Mouse (Mus musculus): ENCODE data around the gene Palm. TPM values are rescaled to one million over a fixed set of nuclear protein-coding genes. Genes with fewer than 3 reads are reported as not detected.

The Palm gene
- polyA plus RNA-seq, 1 experiment from 2014 or later: 247 TPM

DNA sequence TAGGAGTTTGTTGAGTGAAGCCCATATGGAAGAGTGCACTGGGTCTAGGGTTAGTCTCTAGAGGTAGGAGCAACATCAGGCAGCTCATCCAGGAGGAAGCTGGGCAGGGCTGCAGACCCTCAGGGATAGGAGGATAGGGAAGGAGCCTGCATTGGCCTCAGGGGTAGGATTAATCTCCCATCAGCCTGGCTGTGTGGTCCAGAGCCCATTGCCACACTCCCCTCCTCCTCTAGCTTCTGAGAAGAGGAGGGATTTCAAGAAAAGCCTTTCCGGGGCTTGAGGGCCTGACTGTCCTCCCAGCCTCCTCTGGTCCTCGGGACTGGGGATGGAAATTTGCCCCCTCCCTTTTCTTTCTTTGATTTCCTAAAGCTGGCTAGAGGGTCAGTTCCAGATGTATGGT, 14.2 kb upstream of the Palm start:
- H3K4me3 ChIP-seq (ENCODE audit: low read depth, low read length): no peak overlapping the region
- no peak overlapping the region for H3K4me2 ChIP-seq (ENCODE audit: low read depth, low read length)

DNA sequence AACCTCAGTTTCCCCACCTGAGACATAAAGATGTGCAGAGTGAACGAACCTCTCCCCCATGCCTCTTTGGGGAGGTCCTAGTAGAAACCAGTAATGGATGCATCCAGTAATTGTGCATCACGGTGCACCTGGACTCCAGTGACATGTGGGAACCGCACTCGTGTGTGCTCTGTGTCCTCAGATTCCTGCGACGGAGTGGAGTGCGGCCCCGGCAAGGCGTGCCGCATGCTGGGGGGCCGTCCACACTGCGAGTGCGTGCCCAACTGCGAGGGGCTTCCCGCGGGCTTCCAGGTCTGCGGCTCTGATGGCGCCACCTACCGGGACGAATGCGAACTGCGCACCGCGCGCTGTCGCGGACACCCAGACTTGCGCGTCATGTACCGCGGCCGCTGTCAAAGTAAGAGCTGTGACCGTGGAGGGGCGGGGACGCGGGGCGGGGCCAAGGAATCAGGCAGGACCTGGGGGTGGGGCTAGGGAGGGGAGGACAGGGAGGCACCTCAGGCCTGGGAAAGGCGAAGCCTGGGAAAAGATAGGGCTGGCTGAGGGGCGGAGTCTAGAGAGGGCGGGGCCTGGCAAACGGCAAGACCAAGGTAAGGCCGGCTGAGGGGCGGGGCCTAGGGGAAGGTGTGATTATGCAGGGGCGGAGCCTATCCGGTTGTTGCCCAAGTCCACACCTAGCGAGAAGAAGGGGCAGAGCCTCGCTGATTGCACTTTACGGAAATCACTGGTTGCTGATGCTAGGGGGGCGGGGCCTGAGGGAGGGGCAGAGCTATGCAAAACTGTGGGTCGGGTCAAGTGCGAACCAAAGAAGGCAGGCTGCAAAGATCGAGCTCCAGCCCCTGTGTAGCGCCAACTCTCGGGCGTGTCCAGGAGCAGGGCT, 13.3 kb upstream of the Palm start:
- Histone ChIP-seq H3K27me3 (ENCODE audit: control insufficient read depth, insufficient read depth, low read length) (peaks cover 8% of the 10 kb centered on the region), H3K9ac (replicated peaks; ENCODE audit: low read depth, low read length) (no peak overlapping the region), H3K27ac (ENCODE audit: low read depth, low read length) (no peak overlapping the region), H3K9me3 (ENCODE audit: control insufficient read depth, low read length) (no peaks in the 10 kb centered on the region), H3K36me3 (ENCODE audit: control insufficient read depth, insufficient read depth, low read length) (no peaks in the 10 kb centered on the region), H3K4me1 (ENCODE audit: control insufficient read depth, insufficient read depth, low read length) (peaks cover 3% of the 10 kb centered on the region; the same call in 1 of the 2 replicates), H3K4me2 (ENCODE audit: low read depth, low read length) (peak overlapping the region; percentile 64), H3K4me3 (ENCODE audit: low read depth, low read length) (peak overlapping the region; percentile 35)
- ATAC-seq (ENCODE audit: low read depth): peak; percentile 92
- WGBS: 2% methylated on average over 55 of the region's 55 CpGs

More for the DNA sequence above, 14.2 kb upstream of the Palm start:
- H3K4me1 ChIP-seq (ENCODE audit: control insufficient read depth, insufficient read depth, low read length): peaks cover 3% of the 10 kb centered on the region; the same call in 1 of the 2 replicates
- no peaks in the 10 kb centered on the region for H3K9me3 ChIP-seq (ENCODE audit: control insufficient read depth, low read length)
- no peak overlapping the region for H3K27ac ChIP-seq (ENCODE audit: low read depth, low read length)
- 24% methylated on average over 2 of the region's 2 CpGs for WGBS
- no peak for ATAC-seq (ENCODE audit: low read depth)
- no peaks in the 10 kb centered on the region for H3K36me3 ChIP-seq (ENCODE audit: control insufficient read depth, insufficient read depth, low read length)
- H3K9ac ChIP-seq (replicated peaks; ENCODE audit: low read depth, low read length): no peak overlapping the region
- H3K27me3 ChIP-seq (ENCODE audit: control insufficient read depth, insufficient read depth, low read length): peaks cover 8% of the 10 kb centered on the region

DNA sequence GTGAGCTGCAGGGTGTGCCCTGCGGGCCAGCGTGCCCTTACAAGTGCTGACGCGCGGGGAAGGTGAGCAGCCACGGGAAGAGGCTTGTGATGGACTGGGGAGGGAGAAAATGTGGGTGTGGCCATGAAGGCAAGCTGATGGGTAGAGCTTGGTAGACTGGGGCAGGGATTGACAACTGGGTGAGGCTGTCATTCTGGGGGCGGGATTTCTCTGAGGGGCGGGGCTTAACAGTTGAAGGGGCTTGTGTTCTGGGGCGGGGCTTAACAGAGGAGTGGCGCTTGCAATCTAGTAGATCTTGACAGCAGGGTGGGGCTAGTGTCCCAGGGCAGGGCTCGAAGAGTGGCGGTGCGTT, 12.7 kb upstream of the Palm start:
- peak overlapping the region; percentile 64 for H3K4me2 ChIP-seq (ENCODE audit: low read depth, low read length)
- no peak overlapping the region for H3K9ac ChIP-seq (replicated peaks; ENCODE audit: low read depth, low read length)
- H3K27ac ChIP-seq (ENCODE audit: low read depth, low read length): no peak overlapping the region
- H3K4me1 ChIP-seq (ENCODE audit: control insufficient read depth, insufficient read depth, low read length): peaks cover 3% of the 10 kb centered on the region; the same call in 1 of the 2 replicates
- no peaks in the 10 kb centered on the region for H3K9me3 ChIP-seq (ENCODE audit: control insufficient read depth, low read length)
- H3K27me3 ChIP-seq (ENCODE audit: control insufficient read depth, insufficient read depth, low read length): peaks cover 8% of the 10 kb centered on the region
- H3K4me3 ChIP-seq (ENCODE audit: low read depth, low read length): peak overlapping the region; percentile 35
- 0% methylated on average over 13 of the region's 13 CpGs for WGBS
- no peaks in the 10 kb centered on the region for H3K36me3 ChIP-seq (ENCODE audit: control insufficient read depth, insufficient read depth, low read length)
- ATAC-seq (ENCODE audit: low read depth): peak; percentile 50

DNA sequence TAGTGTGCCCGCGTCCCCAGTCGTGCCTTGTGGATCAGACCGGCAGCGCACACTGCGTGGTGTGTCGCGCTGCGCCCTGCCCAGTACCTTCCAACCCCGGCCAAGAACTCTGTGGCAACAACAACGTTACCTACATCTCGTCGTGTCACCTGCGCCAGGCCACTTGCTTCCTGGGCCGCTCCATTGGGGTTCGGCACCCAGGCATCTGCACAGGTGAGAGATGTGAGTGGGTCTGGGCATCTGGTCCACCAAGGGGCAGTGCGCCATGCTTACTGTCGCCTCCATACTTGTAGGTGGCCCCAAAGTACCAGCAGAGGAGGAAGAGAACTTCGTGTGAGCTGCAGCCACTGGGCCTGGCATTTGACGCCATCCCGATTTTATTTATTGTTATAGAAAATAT, 12.2 kb upstream of the Palm start:
- 28% methylated on average over 21 of the region's 21 CpGs for WGBS
- H3K4me1 ChIP-seq (ENCODE audit: control insufficient read depth, insufficient read depth, low read length): peaks cover 3% of the 10 kb centered on the region; the same call in 1 of the 2 replicates
- H3K36me3 ChIP-seq (ENCODE audit: control insufficient read depth, insufficient read depth, low read length): no peaks in the 10 kb centered on the region
- ATAC-seq (ENCODE audit: low read depth): peak; percentile 3; the same call in 1 of the 2 replicates
- no peaks in the 10 kb centered on the region for H3K9me3 ChIP-seq (ENCODE audit: control insufficient read depth, low read length)
- H3K4me2 ChIP-seq (ENCODE audit: low read depth, low read length): peak overlapping the region; percentile 64
- no peak overlapping the region for H3K4me3 ChIP-seq (ENCODE audit: low read depth, low read length)
- peaks cover 8% of the 10 kb centered on the region for H3K27me3 ChIP-seq (ENCODE audit: control insufficient read depth, insufficient read depth, low read length)
- H3K27ac ChIP-seq (ENCODE audit: low read depth, low read length): no peak overlapping the region
- no peak overlapping the region for H3K9ac ChIP-seq (replicated peaks; ENCODE audit: low read depth, low read length)

DNA sequence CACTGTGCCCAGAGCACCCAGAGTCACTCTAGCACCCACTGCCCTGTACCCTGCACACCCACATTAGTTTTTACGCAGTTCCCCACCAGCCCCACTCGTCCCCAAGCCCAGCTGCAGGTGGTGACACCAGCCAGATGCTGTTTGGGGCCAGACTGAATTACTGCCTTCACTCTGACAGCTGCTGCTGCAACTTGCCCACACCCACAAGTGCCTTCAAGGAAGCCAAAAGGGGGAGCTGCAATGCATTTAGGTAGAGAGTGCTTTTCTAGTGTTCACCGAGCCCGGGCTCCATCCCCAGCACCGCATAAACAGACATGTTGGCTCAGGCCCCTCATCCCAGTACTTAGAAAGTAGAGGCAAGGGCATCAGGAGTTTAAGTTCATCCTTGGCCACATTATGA, 11.4 kb upstream of the Palm start:
- Histone ChIP-seq H3K27me3 (ENCODE audit: control insufficient read depth, insufficient read depth, low read length) (peaks cover 6% of the 10 kb centered on the region), H3K4me1 (ENCODE audit: control insufficient read depth, insufficient read depth, low read length) (peaks cover 3% of the 10 kb centered on the region; the same call in 1 of the 2 replicates), H3K36me3 (ENCODE audit: control insufficient read depth, insufficient read depth, low read length) (no peaks in the 10 kb centered on the region), H3K27ac (ENCODE audit: low read depth, low read length) (no peak overlapping the region), H3K4me2 (ENCODE audit: low read depth, low read length) (no peak overlapping the region), H3K4me3 (ENCODE audit: low read depth, low read length) (no peak overlapping the region), H3K9me3 (ENCODE audit: control insufficient read depth, low read length) (no peaks in the 10 kb centered on the region), H3K9ac (replicated peaks; ENCODE audit: low read depth, low read length) (no peak overlapping the region)
- WGBS: 53% methylated on average over 5 of the region's 5 CpGs
- no peak for ATAC-seq (ENCODE audit: low read depth)

DNA sequence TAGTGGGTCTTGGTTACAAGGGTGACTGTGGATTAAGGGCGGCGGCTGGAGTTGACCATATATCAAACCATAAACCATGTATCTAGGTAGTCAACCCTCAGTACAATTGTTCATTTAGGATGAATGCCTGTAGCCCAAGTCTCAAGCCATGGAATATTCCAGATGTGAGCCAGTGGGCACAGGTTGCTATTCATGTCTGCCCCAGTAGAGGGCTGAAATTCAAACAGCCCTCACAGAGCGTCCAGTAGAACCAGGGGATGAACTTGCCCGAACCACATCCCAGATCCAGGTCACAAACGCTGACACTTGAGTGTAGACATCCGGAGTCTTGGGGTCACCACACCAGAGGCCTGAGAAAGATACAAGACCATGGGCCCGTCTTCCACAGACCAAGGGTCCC, 10.3 kb upstream of the Palm start:
- H3K36me3 ChIP-seq (ENCODE audit: control insufficient read depth, insufficient read depth, low read length): no peaks in the 10 kb centered on the region
- peaks cover 2% of the 10 kb centered on the region; the same call in 1 of the 2 replicates for H3K27me3 ChIP-seq (ENCODE audit: control insufficient read depth, insufficient read depth, low read length)
- 68% methylated on average over 7 of the region's 7 CpGs for WGBS
- H3K9ac ChIP-seq (replicated peaks; ENCODE audit: low read depth, low read length): no peak overlapping the region
- no peak overlapping the region for H3K4me3 ChIP-seq (ENCODE audit: low read depth, low read length)
- no peak for ATAC-seq (ENCODE audit: low read depth)
- no peak overlapping the region for H3K4me2 ChIP-seq (ENCODE audit: low read depth, low read length)
- H3K27ac ChIP-seq (ENCODE audit: low read depth, low read length): no peak overlapping the region
- H3K4me1 ChIP-seq (ENCODE audit: control insufficient read depth, insufficient read depth, low read length): no peaks in the 10 kb centered on the region
- no peaks in the 10 kb centered on the region for H3K9me3 ChIP-seq (ENCODE audit: control insufficient read depth, low read length)

DNA sequence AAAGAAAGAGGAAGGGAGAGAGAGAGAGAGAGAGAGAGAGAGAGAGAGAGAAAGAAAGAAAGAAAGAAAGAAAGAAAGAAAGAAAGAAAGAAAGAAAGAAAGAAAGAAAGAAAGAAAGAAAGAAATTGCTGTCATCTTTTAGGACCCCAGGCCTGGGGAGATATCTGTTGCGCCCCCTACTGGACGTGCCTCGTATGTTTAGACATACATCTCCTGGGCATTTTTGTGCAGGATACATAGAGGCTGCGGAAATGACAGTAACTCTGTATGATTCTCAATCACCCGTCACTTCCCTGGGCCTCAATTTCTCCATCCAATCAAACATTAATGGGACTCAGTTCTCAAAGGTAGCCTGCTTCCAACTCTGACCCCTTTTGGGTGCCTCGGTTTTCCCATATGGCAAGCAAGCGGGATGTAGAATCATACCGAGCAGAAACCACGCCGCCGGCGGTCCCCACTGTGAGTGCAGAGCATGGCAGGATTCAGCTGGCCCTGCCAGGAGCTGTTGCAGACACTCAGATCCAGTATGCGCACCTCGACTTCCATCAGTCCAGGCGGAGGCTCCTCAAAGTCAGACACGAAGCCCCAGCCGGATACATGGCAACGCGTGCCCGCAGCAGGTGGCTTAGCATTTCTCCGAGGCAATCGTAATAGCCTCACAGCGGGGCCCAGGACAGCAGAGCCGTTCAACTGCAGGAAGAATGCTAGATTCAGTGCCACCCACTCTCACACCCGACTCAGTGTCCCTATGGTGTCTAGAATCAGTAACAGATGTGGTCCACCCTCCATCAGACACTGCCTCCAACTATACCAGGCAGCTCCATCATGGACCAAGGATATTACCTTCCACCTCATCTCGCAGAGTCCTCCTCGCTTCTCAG, 9.2 kb upstream of the Palm start:
- no peak for ATAC-seq (ENCODE audit: low read depth)
- peaks cover 2% of the 10 kb centered on the region; the same call in 1 of the 2 replicates for H3K27me3 ChIP-seq (ENCODE audit: control insufficient read depth, insufficient read depth, low read length)
- no peak overlapping the region for H3K4me2 ChIP-seq (ENCODE audit: low read depth, low read length)
- H3K4me3 ChIP-seq (ENCODE audit: low read depth, low read length): no peak overlapping the region
- 30% methylated on average over 27 of the region's 27 CpGs for WGBS
- H3K9ac ChIP-seq (replicated peaks; ENCODE audit: low read depth, low read length): no peak overlapping the region
- H3K9me3 ChIP-seq (ENCODE audit: control insufficient read depth, low read length): no peaks in the 10 kb centered on the region
- no peaks in the 10 kb centered on the region for H3K4me1 ChIP-seq (ENCODE audit: control insufficient read depth, insufficient read depth, low read length)
- H3K27ac ChIP-seq (ENCODE audit: low read depth, low read length): no peak overlapping the region
- no peaks in the 10 kb centered on the region for H3K36me3 ChIP-seq (ENCODE audit: control insufficient read depth, insufficient read depth, low read length)

DNA sequence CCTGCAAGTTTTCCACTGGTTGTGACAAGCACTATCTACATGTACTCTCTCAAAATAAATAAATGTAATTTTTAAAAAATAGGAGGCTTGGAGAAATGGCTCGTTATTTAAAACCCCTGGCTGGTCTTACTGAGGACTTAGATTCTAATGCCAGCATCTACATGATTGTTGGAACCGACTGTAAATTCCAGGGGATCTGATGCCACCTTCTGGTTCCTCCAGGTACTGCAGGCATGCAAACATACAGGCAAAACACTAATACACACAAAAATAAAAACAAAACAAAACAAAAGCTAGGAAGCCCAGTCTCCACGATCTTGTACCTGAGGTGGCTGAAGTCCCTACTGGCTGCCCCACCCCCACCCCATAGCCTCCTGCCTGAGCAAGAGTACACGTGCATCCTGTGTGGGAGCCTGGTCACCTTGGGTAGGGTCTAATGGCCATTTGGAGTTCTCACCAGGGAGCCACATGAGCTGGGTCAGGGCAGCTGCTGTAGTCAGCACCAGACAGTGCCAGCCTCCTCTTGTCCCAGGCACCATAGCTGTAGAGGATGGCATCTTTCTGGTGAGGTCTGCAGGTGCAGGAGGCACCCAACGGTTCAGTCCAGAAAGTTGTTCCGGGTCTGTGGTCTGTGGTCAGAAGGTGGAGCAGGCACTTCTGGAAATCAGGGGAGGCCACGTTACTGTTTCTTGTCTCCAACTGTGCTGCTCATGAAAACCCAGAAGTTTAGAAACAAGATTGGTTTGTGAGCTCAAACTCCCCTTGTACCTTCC, 4.8 kb upstream of the Palm start:
- no peaks in the 10 kb centered on the region for H3K9me3 ChIP-seq (ENCODE audit: control insufficient read depth, low read length)
- 0 out of 2 replicates have a peak, but pooled peaks have one; percentile 12 for ATAC-seq (ENCODE audit: low read depth)
- WGBS: 35% methylated on average over 7 of the region's 7 CpGs
- H3K27me3 ChIP-seq (ENCODE audit: control insufficient read depth, insufficient read depth, low read length): no peaks in the 10 kb centered on the region; the same call in 1 of the 2 replicates
- no peak overlapping the region for H3K4me2 ChIP-seq (ENCODE audit: low read depth, low read length)
- H3K36me3 ChIP-seq (ENCODE audit: control insufficient read depth, insufficient read depth, low read length): no peaks in the 10 kb centered on the region
- H3K9ac ChIP-seq (replicated peaks; ENCODE audit: low read depth, low read length): no peak overlapping the region
- H3K27ac ChIP-seq (ENCODE audit: low read depth, low read length): no peak overlapping the region
- no peak overlapping the region for H3K4me3 ChIP-seq (ENCODE audit: low read depth, low read length)
- no peaks in the 10 kb centered on the region for H3K4me1 ChIP-seq (ENCODE audit: control insufficient read depth, insufficient read depth, low read length)
